ENCODE assay signal across 16 mouse cellular contexts in the genomic region with DNA sequence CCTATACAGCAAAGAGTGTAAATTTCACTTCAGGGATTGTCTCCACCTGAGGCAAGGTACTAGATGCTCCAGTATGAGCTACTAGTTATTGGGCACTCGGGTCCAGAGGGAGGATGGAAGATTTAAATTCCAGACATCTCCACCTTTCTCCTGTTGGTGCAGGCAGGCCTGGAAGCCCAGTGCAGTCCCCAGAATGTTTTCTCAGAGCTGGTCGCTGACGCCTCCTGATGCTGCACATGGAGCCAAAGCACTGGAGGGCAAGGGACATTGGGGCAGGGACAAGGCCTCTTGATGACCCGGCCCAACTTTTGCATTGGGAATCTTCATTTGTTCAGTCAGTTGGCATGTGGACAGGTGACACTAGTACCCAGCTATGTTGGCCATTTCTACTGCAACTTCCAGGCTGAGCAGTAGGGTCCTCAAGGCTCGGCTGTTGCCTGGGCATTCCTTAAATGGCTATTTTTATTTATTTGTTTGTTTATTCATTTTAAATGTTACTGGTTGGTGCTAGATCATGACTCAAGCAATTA.
"Had no signal": no experiment of that assay in that cellular context is flagged by ENCODE, and none has a peak within 500 bp of the region (broad histone marks: within the 10 kb centered on the region; RNA-seq: fewer than 3 reads in every experiment).

No protein-coding gene starts in this region.

- H3K4me2 ChIP-seq: kidney, embryonic 15.5 days; limb, embryonic 12.5 days; limb, embryonic 15.5 days; liver, embryonic 11.5 days; lung, embryonic 14.5 days; midbrain, embryonic 13.5 days had no signal

- DNase-seq: kidney, adult 8-10 months; kidney, postnatal 10 days; kidney, postnatal 36 days; liver, postnatal 0 days; lung, embryonic 14.5 days; thymus, postnatal 25 days had no signal

- H3K9me3 ChIP-seq: kidney, embryonic 15.5 days; limb, embryonic 12.5 days; limb, embryonic 15.5 days; midbrain, embryonic 13.5 days had no signal

- H3K27me3 ChIP-seq: kidney, embryonic 15.5 days; limb, embryonic 15.5 days; midbrain, embryonic 13.5 days had no signal

- H3K36me3 ChIP-seq: kidney, embryonic 15.5 days; limb, embryonic 12.5 days; limb, embryonic 15.5 days; midbrain, embryonic 13.5 days had no signal

- H3K9ac ChIP-seq: kidney, embryonic 15.5 days; limb, embryonic 12.5 days; limb, embryonic 15.5 days; liver, embryonic 14.5 days; liver, postnatal 0 days; lung, embryonic 14.5 days; midbrain, embryonic 13.5 days had no signal

- H3K4me3 ChIP-seq: kidney, embryonic 15.5 days; left cerebral cortex, adult 2 months; limb, embryonic 12.5 days; limb, embryonic 15.5 days; midbrain, embryonic 13.5 days had no signal

- ATAC-seq: liver, postnatal 0 days; lung, postnatal 0 days; midbrain, embryonic 13.5 days; midbrain, embryonic 16.5 days had no signal

- H3K27ac ChIP-seq: kidney, embryonic 15.5 days; left cerebral cortex, adult 2 months; limb, embryonic 12.5 days; limb, embryonic 15.5 days; liver, embryonic 14.5 days; macrophage; midbrain, embryonic 13.5 days had no signal

- H3K4me1 ChIP-seq: kidney, embryonic 15.5 days; limb, embryonic 12.5 days; limb, embryonic 15.5 days; midbrain, embryonic 13.5 days had no signal
